Mouse (Mus musculus) midbrain, embryonic 12.5 days (tissue): Measurements from ENCODE around the gene Nceh1. TPM values are rescaled to one million over a fixed set of nuclear protein-coding genes. Genes with fewer than 3 reads are reported as not detected.

Experiments
- ATAC-seq: fragments of 200-750 bp; cut with Nextera tagmentation; 2 replicates; pipeline ENCODE4 v1.8.0; 2017; ENCODE audit warnings: low read depth, moderate TSS enrichment, moderate library complexity; ENCODE audit not compliant: low FRiP score
- H3K27ac ChIP-seq: fragments of 300-500 bp; sonication (generic); replicated peaks from 2 replicates; pipeline ENCODE4 v1.5.1; 2016; ENCODE audit warnings: mild to moderate bottlenecking
- H3K27me3 ChIP-seq: fragments of 300-500 bp; sonication (generic); 2 replicates; pipeline ENCODE4 v1.6.1; 2016; ENCODE audit warnings: mild to moderate bottlenecking
- H3K36me3 ChIP-seq: fragments of 300-500 bp; sonication (generic); 2 replicates; pipeline ENCODE4 v1.6.1; 2016
- H3K4me1 ChIP-seq: fragments of 300-500 bp; sonication (generic); 2 replicates; pipeline ENCODE4 v1.6.1; 2016
- H3K4me2 ChIP-seq: fragments of 300-500 bp; sonication (generic); replicated peaks from 2 replicates; pipeline ENCODE4 v1.6.1; 2016; ENCODE audit warnings: mild to moderate bottlenecking, moderate library complexity
- H3K4me3 ChIP-seq: fragments of 300-500 bp; sonication (generic); 2 replicates; pipeline ENCODE4 v1.5.1; 2016; ENCODE audit warnings: mild to moderate bottlenecking
- H3K9ac ChIP-seq: fragments of 300-500 bp; sonication (generic); replicated peaks from 2 replicates; pipeline ENCODE4 v1.6.1; 2016; ENCODE audit warnings: mild to moderate bottlenecking, moderate library complexity
- H3K9me3 ChIP-seq: fragments of 300-500 bp; sonication (generic); 2 replicates; pipeline ENCODE4 v1.6.1; 2016; ENCODE audit warnings: mild to moderate bottlenecking
- WGBS: fragments of 180-500 bp; shearing (Covaris S2); methylation state at CpG from one replicate; pipeline ENCODE4 v1.1.7; 2016; 5-methylcytosine and 5-hydroxymethylcytosine counted together
- polyA plus RNA-seq: library from polyadenylated mRNA; unstranded; fragments of >200 nt; fragmentation: Nextera tagmentation; extraction: Ambion mirVana; gene quantifications from 2 replicates; pipeline ENCODE4 v1.2.1, GENCODE M21; 2016

Nceh1 gene
- polyA plus RNA-seq, 1 experiment from 2014 or later = 5.0 TPM

DNA sequence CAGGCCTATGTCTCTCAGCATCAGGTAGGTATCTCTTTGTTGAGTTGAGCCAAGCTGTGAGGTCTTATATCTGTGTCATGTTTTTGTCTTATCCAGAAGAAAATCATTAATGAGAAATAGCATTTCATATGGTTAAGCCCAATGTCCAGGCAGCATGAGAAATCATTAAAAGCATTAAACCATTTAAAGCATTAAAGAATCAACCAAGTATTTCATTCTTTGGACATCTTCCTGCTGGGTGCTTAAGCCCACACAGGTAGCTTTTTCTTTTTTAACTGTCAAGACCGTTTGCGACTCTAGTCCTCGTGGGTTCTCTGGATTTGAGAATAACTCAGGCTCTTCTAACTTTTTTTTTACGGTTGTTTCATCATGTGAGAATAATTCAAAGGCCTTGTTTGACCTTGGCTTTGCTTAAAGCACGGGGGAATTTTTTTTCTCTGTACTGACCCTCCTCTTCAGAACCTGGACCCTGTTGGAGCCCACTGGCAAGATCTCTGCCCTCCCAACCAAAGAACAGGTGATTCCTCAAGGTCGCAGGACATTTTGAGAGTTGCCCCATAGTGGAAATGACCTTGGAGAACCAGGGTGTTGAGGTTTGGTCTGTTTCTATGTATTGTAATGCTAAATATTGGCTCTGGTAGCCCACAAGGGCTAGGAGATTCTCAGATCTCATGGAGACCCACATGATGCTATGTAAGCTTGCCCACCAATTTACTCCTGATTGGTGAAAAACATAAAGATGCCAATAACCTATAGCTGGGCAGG is 20.9 kb upstream of the Nceh1 start:
- Histone ChIP-seq H3K9me3 (no peaks in the 10 kb centered on the region), H3K27ac (no peak overlapping the region), H3K4me1 (no peaks in the 10 kb centered on the region), H3K36me3 (no peaks in the 10 kb centered on the region), H3K27me3 (no peaks in the 10 kb centered on the region), H3K4me3 (no peak overlapping the region), H3K4me2 (no peak overlapping the region), H3K9ac (no peak overlapping the region)
- ATAC-seq = no peak
- 89% methylated on average over 6 of the region's 6 CpGs for WGBS

DNA sequence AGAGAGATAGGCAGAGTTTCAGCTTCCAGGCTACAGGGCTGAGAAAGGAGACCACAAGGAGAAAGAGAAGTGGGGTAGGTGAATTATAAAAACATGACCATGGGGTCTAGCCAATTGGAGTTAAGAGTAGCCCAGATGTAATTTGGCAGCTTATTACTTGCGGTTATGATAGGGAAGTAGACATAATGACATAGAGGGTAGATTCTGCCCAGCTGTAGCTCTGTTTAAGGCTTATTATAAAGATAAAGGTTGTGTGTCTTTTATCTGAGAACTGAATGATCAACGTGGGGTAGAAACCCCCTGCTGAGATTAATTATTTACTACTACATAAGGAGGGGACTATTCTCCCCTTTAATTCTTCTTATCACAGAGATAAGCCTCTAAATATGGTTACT is 20.4 kb upstream of the Nceh1 start:
- H3K27me3 ChIP-seq = no peaks in the 10 kb centered on the region
- H3K4me3 ChIP-seq = no peak overlapping the region
- H3K27ac ChIP-seq = no peak overlapping the region
- ATAC-seq = no peak
- 72% methylated on average over 2 of the region's 2 CpGs for WGBS
- no peak overlapping the region for H3K9ac ChIP-seq
- H3K4me1 ChIP-seq = no peaks in the 10 kb centered on the region
- H3K36me3 ChIP-seq = no peaks in the 10 kb centered on the region
- H3K4me2 ChIP-seq = no peak overlapping the region
- no peaks in the 10 kb centered on the region for H3K9me3 ChIP-seq

GRCm38 (mm10) chr3:27165481-27166065 is 17.2 kb upstream of the Nceh1 start:
- no peak overlapping the region for H3K9ac ChIP-seq
- WGBS = 71% methylated on average over 3 of the region's 3 CpGs
- no peaks in the 10 kb centered on the region for H3K36me3 ChIP-seq
- H3K27me3 ChIP-seq = no peaks in the 10 kb centered on the region
- H3K4me1 ChIP-seq = no peaks in the 10 kb centered on the region
- no peak overlapping the region for H3K27ac ChIP-seq
- no peaks in the 10 kb centered on the region for H3K9me3 ChIP-seq
- no peak overlapping the region for H3K4me2 ChIP-seq
- no peak overlapping the region for H3K4me3 ChIP-seq
- ATAC-seq = no peak

GRCm38 (mm10) chr3:27170257-27170656 is 12.5 kb upstream of the Nceh1 start:
- H3K9me3 ChIP-seq = no peaks in the 10 kb centered on the region
- H3K4me2 ChIP-seq = no peak overlapping the region
- no peak overlapping the region for H3K9ac ChIP-seq
- no peak overlapping the region for H3K4me3 ChIP-seq
- no peak for ATAC-seq
- no peaks in the 10 kb centered on the region for H3K36me3 ChIP-seq
- H3K27ac ChIP-seq = no peak overlapping the region
- WGBS = 76% methylated on average over 1 of the region's 1 CpGs
- H3K4me1 ChIP-seq = no peaks in the 10 kb centered on the region
- H3K27me3 ChIP-seq = no peaks in the 10 kb centered on the region

GRCm38 (mm10) chr3:27179711-27180110 is 3.1 kb upstream of the Nceh1 start:
- WGBS = 86% methylated on average over 8 of the region's 8 CpGs
- H3K27me3 ChIP-seq = no peaks in the 10 kb centered on the region
- H3K9me3 ChIP-seq = no peaks in the 10 kb centered on the region
- no peak for ATAC-seq
- H3K9ac ChIP-seq = no peak overlapping the region
- no peak overlapping the region for H3K4me2 ChIP-seq
- peaks cover 9% of the 10 kb centered on the region for H3K4me1 ChIP-seq
- H3K4me3 ChIP-seq = no peak overlapping the region
- no peak overlapping the region for H3K27ac ChIP-seq
- no peaks in the 10 kb centered on the region for H3K36me3 ChIP-seq

DNA sequence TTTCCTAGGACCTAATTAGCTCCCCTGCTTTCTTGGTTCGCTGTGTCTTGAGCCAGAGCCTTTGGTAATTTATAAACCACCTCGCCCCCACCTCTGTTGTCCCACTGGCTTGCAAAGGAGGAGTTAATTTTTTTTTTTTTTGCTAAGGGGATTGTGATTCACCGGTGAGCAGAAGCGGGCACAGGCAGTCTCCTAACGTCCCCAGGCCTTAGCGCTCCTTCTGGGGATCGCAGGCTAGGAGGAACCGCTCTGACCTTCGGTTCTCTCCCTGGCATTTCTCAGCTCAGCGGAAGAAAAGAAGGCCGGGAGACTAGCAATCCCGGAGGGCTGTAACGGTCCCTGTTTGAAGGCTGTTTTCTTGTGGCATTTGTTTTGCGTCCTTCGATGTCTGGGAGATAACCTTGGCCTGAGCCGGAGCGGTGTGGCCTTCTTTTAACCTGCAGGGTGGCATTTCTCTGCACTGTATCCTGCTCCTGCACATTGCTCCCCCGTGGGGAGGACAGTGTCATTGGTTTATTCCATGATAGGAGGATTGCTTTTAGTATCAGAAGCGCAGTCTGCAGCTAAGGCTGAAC is 923 bp downstream of the Nceh1 start:
- WGBS = 15% methylated on average over 19 of the region's 19 CpGs
- H3K9me3 ChIP-seq = no peaks in the 10 kb centered on the region
- peak overlapping the region; percentile 93 for H3K4me2 ChIP-seq
- peak overlapping the region; percentile 59 for H3K9ac ChIP-seq
- H3K4me1 ChIP-seq = peaks cover 9% of the 10 kb centered on the region
- H3K27ac ChIP-seq = no peak overlapping the region
- H3K4me3 ChIP-seq = peak overlapping the region; percentile 72
- H3K27me3 ChIP-seq = no peaks in the 10 kb centered on the region
- no peak for ATAC-seq
- H3K36me3 ChIP-seq = no peaks in the 10 kb centered on the region

- no peak for ATAC-seq
- Histone ChIP-seq H3K27me3 (no peaks in the 10 kb centered on the region), H3K4me1 (peaks cover 11% of the 10 kb centered on the region), H3K4me2 (no peak overlapping the region), H3K4me3 (no peak overlapping the region), H3K9me3 (no peaks in the 10 kb centered on the region), H3K27ac (no peak overlapping the region), H3K9ac (no peak overlapping the region), H3K36me3 (no peaks in the 10 kb centered on the region)
- 80% methylated on average over 1 of the region's 1 CpGs for WGBS
These were observed 5.6 kb downstream of the Nceh1 start for GRCm38 (mm10) chr3:27188386-27188785.

DNA sequence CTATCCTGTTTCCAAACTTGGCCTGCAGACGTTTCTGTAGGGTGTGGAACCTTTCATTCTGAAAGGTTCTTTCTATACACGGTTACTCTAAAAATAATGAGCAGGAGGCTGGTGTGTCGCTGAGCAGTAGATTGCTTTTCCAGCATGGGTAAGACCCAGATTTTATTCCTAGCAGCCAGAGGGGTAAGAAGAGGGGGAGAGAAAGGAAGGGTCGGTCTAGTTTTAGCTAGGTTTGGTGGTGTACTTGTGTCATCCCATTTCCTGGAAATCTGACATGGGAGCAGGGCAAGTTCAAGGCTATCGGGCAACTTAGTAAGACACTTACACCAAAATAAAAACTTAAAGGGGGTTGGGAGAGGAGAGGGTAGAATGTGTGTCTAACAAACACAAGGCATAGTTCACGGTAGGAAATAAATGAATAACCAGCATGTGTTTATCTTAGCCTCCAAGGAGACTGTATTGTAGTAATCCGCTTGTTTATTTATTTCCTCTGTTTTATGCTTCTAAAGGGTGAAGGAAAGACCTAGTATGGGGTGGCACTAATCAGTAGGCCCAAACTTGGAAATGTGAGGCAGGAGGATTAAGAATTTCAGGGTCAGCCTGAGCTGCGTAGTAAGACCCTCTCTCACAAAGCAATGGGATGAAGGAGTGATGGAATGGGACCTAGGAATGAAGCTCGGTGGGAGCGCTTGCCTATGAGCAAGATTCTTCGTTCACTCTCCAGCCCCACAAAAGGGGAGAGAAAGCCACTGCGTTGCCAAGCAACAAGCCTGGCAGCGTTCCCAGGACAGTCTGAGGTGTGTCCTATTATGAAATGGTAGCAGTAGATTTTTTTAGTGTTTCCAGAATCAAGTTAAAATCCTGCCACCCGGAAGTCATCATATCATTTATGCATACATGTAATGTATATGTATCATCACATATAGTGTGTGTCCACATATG is 6.8 kb downstream of the Nceh1 start:
- ATAC-seq = no peak
- Histone ChIP-seq H3K4me3 (no peak overlapping the region), H3K27ac (no peak overlapping the region), H3K9ac (no peak overlapping the region), H3K9me3 (no peaks in the 10 kb centered on the region), H3K4me1 (peaks cover 4% of the 10 kb centered on the region; the same call in 1 of the 2 replicates), H3K27me3 (no peaks in the 10 kb centered on the region), H3K4me2 (no peak overlapping the region), H3K36me3 (no peaks in the 10 kb centered on the region)
- 71% methylated on average over 14 of the region's 14 CpGs for WGBS

GRCm38 (mm10) chr3:27190865-27191264 is 8.1 kb downstream of the Nceh1 start:
- no peaks in the 10 kb centered on the region for H3K9me3 ChIP-seq
- WGBS = 92% methylated on average over 4 of the region's 4 CpGs
- no peaks in the 10 kb centered on the region for H3K27me3 ChIP-seq
- no peak overlapping the region for H3K27ac ChIP-seq
- ATAC-seq = no peak
- H3K9ac ChIP-seq = no peak overlapping the region
- no peak overlapping the region for H3K4me2 ChIP-seq
- no peaks in the 10 kb centered on the region for H3K36me3 ChIP-seq
- H3K4me1 ChIP-seq = peaks cover 4% of the 10 kb centered on the region; the same call in 1 of the 2 replicates
- H3K4me3 ChIP-seq = no peak overlapping the region

- H3K9ac ChIP-seq = no peak overlapping the region
- no peaks in the 10 kb centered on the region for H3K27me3 ChIP-seq
- no peaks in the 10 kb centered on the region for H3K9me3 ChIP-seq
- ATAC-seq = no peak
- no peaks in the 10 kb centered on the region for H3K36me3 ChIP-seq
- 91% methylated on average over 6 of the region's 6 CpGs for WGBS
- H3K4me3 ChIP-seq = no peak overlapping the region
- peaks cover 4% of the 10 kb centered on the region; the same call in 1 of the 2 replicates for H3K4me1 ChIP-seq
- no peak overlapping the region for H3K27ac ChIP-seq
- no peak overlapping the region for H3K4me2 ChIP-seq
These were observed 9.1 kb downstream of the Nceh1 start for GRCm38 (mm10) chr3:27191856-27192255.

DNA sequence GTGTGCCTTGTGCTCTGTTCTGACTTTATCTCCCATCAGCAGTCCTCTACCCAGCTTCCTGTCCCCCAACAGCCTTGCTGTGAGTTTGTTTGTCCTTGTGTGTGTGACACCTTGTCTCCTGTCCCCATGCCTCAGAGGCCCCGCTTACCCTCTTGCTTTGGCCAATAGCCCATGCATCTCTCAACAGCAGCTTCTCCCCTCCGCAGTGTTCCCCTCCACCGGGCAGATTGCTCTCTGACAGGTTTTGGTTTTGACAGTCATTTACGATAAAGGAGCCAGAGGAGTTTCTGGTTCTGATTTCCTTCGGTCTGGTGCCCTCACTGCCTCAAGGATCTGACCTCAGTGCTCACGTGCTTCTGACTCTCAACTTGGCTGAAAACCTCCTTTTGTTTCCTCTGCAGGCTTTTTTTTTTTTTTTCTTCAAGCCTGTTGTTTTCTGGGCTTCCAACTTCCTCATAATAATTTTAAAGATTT is 11.1 kb downstream of the Nceh1 start:
- no peak overlapping the region for H3K27ac ChIP-seq
- ATAC-seq = no peak
- H3K9ac ChIP-seq = no peak overlapping the region
- H3K4me1 ChIP-seq = peaks cover 4% of the 10 kb centered on the region; the same call in 1 of the 2 replicates
- no peak overlapping the region for H3K4me2 ChIP-seq
- 75% methylated on average over 6 of the region's 6 CpGs for WGBS
- H3K9me3 ChIP-seq = no peaks in the 10 kb centered on the region
- no peak overlapping the region for H3K4me3 ChIP-seq
- no peaks in the 10 kb centered on the region for H3K27me3 ChIP-seq
- no peaks in the 10 kb centered on the region for H3K36me3 ChIP-seq
